Mouse (Mus musculus): ENCODE data around the gene Timm44.

Gene Timm44

GRCm38 (mm10) chr8:4230612-4231351 lies 44.9 kb downstream of the Timm44 start:
- no peak for DNase-seq

- no peak for DNase-seq
Measured at GRCm38 (mm10) chr8:4229784-4230183, 45.9 kb downstream of the Timm44 start.

GRCm38 (mm10) chr8:4227919-4228318 lies 47.8 kb downstream of the Timm44 start:
- DNase-seq, result no peak

- no peak for DNase-seq
Measured at GRCm38 (mm10) chr8:4226739-4227347, 48.9 kb downstream of the Timm44 start, which contains the start of gene Lrrc8e. TSS of gene Lrrc8e (plus strand) at chr8:4226827.

GRCm38 (mm10) chr8:4226323-4226722 lies 49.4 kb downstream of the Timm44 start:
- DNase-seq, result no peak

- DNase-seq, result no peak
Measured at GRCm38 (mm10) chr8:4222059-4222458, 53.7 kb downstream of the Timm44 start.

- DNase-seq, result no peak
Measured at GRCm38 (mm10) chr8:4219617-4220016, 56.1 kb downstream of the Timm44 start.

- peak; percentile 39 for DNase-seq
Measured at GRCm38 (mm10) chr8:4216791-4217621, 58.7 kb downstream of the Timm44 start, which contains the start of gene Prr36. TSS of gene Prr36 (minus strand) at chr8:4217459.

GRCm38 (mm10) chr8:4216296-4216695 lies 59.4 kb downstream of the Timm44 start:
- no peak for DNase-seq

- peak; percentile 69 for DNase-seq
Measured at GRCm38 (mm10) chr8:4214006-4214980, 61.4 kb downstream of the Timm44 start.

- peak; percentile 70 for DNase-seq
Measured at GRCm38 (mm10) chr8:4213210-4214005, 62.3 kb downstream of the Timm44 start.

GRCm38 (mm10) chr8:4212809-4213209 lies 62.9 kb downstream of the Timm44 start:
- DNase-seq, result no peak

- no peak for DNase-seq
Measured at GRCm38 (mm10) chr8:4211097-4211496, 64.6 kb downstream of the Timm44 start.

All from thymus, postnatal 14 days (tissue).